Mouse (Mus musculus) layer of hippocampus, postnatal 25 days (tissue): ENCODE results near the gene Bach2. TPM values are rescaled to one million over a fixed set of nuclear protein-coding genes. Genes with fewer than 3 reads are reported as not detected.
A peak's percentile ranks its signal among the peaks of the same experiment; 100 is the strongest.

Experiments
- DNase-seq, 2 experiments: peaks; one replicate each; pipeline ENCODE4 v3.0.0; 2022; ENCODE audit warnings: mixed read lengths in 2 of 2, low spot score in 1 of 2; ENCODE audit errors: extremely low spot score in 1 of 2
- total RNA-seq, 2 experiments: library from RNA; stranded (reverse); gene quantifications; 2 replicates each; pipeline ENCODE4 v1.2.3; 2021

The Bach2 gene
- total RNA-seq, 2 experiments from 2014 or later: 9.8 to 17.5 TPM

GRCm38 (mm10) chr4:32288036-32288860 is 49.6 kb downstream of the Bach2 start:
- no peak for DNase-seq

- DNase-seq: no peak
These were observed 51.2 kb downstream of the Bach2 start for GRCm38 (mm10) chr4:32289845-32290244.

DNA sequence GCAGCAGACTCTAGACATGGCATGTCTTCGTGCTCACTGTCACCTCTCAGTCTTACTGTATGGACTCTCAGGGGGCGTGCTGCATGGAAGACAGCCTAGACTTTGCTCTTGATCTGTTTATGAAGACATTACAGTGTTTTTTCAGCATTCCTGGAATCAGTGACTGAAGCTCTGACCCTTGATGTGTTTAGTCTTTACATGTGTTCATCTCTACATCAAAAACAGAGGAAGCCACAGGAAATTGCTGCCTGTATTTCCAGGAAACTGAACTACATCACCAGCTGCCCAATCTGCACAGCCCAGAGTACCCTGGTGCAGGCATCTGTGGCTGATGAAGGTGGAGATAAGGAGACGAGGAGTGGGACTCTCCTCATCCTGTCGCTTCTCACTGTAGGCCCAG is 52.8 kb downstream of the Bach2 start:
- no peak for DNase-seq

GRCm38 (mm10) chr4:32293686-32294265 is 55.2 kb downstream of the Bach2 start:
- DNase-seq: no peak

DNA sequence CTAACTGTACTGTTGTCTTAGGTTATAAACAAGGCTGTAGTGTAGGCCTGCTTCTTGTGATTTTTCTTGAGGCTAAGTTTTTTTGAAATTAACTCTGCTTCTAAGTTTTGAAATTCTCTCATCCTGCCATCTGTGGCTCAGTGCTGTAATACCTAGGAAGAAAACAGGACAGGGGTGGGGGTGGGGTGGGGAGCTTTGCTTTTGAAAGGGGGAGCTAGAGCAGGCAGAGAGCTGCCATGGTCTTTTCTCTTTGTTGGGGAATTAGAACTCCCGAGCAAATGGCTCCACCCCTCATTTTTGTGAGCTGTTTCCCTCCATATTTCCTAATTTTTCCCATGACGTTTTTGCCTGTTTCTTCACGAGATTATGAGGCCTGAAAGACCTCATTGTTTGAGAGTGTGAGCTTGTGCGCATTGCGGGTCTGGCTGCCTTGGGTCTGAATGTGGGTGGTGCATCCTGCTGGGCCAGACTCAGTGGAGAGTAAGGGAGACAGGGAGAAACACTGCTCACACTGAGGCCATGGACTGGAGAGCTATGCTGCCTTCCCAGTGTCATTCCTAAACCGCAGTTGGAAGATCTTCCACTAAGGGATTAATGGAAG is 58.6 kb downstream of the Bach2 start:
- no peak for DNase-seq

GRCm38 (mm10) chr4:32299221-32299620 is 60.6 kb downstream of the Bach2 start:
- DNase-seq: no peak

- no peak for DNase-seq
These were observed 61.4 kb downstream of the Bach2 start for GRCm38 (mm10) chr4:32299970-32300369.

GRCm38 (mm10) chr4:32302668-32303067 is 64.1 kb downstream of the Bach2 start:
- DNase-seq: no peak

- peak in 1 of 2 experiments; percentile 39 for DNase-seq
These were observed 64.5 kb downstream of the Bach2 start for GRCm38 (mm10) chr4:32303076-32303475.

DNA sequence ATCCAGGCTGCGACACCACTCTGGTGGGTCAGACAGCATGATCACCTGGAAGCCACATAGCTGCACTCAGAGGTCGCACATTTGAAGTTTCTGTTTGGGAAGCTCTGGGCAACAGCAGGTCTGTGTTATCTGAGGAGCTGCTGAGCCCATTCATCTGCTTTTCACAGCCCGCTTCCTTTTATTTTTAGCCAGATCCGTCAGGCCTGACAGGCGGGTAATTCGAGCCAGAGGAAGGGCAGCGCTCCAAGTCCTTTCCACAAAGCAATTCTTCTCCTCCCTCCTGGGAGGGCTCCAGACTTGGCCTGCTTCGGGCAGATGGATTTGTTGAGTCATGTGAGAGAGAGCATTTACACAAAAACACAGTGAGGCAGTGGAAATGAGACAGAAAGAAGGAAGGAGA is 65.1 kb downstream of the Bach2 start:
- peak; percentile 63 to 79 for DNase-seq

- DNase-seq: no peak
These were observed 65.7 kb downstream of the Bach2 start for GRCm38 (mm10) chr4:32304221-32304703.

DNA sequence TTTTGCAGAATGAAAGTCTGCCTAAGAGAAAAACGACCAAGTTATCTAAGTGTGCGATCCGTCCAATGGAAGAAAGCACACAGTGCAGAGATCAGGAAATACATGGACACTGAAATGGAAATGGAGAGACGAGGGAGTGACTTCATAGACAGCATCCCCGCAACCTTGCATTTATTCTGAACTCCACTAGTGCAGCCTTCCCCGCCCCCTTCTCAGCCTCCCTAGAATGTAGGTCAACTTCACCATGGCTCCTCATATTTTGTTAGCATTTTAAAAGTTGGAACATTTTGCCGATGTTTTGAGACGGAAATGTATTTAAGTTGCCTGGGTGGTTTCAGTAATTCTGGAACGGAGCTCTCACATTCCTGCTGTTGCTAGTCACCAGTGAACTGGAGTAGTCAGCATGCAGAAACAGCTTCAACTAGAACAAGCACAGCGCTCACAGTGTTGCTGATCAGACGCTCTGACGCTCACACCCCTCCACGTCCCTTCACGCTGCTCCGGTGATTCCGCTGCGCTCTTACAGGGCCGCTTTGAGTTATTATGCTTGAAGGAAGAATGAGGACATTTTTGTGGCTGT is 66.5 kb downstream of the Bach2 start:
- DNase-seq: no peak

DNA sequence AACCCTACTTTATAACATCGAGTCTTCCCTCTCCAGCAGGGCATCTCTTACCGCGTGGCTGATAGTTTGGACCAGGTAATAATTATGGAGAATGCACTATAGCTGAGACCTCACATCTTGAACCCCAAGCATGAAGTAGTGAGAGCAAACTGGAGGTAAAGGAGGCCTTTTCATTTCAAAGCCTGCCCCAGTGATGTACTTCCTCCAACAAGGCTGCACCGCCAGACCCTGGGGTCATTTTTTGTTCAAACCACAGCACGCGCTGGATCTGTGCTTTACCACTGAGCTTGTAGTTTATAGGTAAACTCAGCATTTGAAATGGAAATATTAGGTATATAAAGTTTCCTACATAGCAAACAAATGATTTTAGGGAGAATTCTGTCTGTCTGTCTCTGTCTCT is 67.1 kb downstream of the Bach2 start:
- no peak for DNase-seq

DNA sequence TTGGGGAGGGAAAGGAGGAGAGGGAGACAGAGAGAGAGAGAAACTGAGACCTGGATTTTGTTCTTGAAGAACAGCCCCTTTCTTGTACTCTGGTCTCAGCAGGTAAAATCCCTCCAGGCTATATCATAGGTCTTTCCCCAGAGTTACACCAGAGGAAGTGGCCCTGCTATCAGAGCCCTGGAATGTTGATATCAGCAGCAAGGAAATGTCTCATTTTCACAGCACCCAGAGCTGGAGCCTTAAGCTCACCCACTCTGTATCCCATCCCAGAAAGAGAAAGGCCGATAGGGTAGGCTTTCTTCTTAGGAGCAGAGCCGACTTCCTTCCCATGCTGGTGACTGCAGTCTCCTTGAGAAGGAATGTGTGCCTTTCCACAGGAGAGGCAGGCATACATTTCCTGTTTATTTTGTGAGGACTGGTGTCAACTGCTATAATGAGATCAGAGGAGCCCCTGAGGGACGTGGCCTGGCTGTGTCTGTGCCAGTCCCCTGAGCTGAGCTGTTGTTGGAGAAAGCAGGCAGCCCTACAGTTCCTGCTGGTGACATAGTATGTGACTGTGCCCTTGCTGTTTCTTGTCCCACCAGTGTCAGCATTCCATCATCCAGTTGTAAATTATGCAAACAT is 67.7 kb downstream of the Bach2 start:
- DNase-seq: no peak

DNA sequence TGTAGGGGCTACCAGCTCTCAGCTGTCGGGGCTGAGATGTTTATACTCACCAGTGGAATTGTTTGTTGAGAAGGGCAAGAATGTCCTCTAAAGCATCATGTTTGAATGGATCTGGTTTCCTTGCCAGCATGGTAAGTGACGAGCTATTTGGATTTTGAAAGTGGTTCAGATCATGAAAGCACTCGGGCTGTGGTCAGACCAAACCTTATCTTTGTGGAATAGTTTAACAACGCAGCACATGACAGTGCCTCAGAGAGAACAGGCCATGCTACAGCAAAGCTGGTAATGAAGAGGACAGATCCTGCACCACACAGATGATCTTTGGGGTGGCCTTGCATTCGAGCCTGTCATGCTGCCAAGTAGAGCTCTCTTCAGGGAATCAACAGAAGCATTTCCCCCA is 68.6 kb downstream of the Bach2 start:
- no peak for DNase-seq

DNA sequence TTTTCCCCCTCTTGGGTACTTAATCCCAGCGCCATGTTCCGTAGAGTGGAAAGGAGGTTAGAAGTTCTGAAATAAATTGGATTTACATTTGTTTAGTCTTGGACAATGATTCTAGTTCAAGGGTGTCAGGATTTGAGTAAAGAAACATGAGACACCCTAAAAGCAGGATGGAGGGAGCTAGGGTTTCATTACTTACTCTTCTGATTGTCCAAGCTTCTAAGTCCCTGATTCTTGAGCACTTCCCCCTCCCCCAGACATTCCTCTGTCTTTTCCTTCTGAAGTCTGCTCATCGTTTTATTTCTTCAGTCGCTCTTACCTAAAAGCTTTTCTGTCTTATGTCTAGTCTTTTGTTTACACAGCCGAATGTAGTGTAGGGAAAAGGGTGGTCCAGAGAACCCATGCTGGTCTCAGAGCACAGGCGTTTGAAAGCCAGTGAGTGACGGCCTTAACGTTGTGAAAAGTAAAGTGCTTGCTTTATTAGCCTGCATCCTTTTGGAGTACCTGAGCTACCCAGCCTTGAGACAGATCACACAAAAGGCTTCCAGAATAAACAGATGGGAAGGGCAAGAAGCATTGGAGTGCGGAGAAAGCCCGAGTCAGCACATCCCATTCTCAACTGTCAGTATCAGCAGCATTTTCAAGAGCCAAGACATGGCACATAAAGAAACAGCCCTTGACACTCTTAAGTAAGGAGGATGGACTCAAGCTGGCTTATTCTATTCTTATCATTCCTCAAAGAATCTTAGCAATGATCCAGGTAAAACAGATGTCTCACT is 73.8 kb downstream of the Bach2 start:
- DNase-seq: no peak

GRCm38 (mm10) chr4:32314919-32315318 is 76.3 kb downstream of the Bach2 start:
- no peak for DNase-seq

GRCm38 (mm10) chr4:32318608-32319007 is 80.0 kb downstream of the Bach2 start:
- DNase-seq: no peak

- DNase-seq: no peak
These were observed 80.7 kb downstream of the Bach2 start for GRCm38 (mm10) chr4:32319327-32319726.

DNA sequence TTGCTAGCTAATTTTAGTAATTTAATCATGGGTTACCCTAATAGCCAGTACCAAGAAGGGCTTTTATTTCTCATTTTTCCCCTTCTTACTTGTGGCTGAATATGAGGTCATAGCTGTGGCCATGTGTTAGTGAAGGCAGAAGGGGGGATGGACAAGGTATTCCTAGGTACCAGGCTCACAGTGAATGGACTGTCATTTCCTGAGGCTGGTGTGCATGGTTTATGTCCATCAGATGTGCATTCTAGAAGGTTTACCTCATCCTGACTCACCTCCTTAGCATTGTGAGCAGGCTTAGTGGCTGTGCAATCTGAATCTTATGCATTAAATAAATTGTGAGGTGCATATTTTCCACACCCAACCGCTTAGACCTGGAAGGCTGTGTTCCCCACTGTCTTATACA is 81.4 kb downstream of the Bach2 start:
- DNase-seq: no peak
